In genomic region chr7:34812531-34813111, GRCm38 (mm10) we compare ENCODE assay signal across 9 mouse cellular contexts. TPM values are rescaled to one million over a fixed set of nuclear protein-coding genes. Genes with fewer than 3 reads are reported as not detected.
A peak's percentile ranks its signal among the peaks of the same experiment; 100 is the strongest.
DNase-seq lines count a peak whose midpoint lies in the region; ATAC-seq and TF ChIP-seq lines count a peak whose summit lies in the region.
"Had no signal": no experiment of that assay in that cellular context is flagged by ENCODE, and none has a peak within 500 bp of the region (broad histone marks: within the 10 kb centered on the region; RNA-seq: fewer than 3 reads in every experiment).

Gene Chst8, minus strand, starts transcription at chr7:34812711.

- TF ChIP-seq POLR2A in testis, adult 2 months (IDR thresholded peaks at IDR 0.05; ENCODE audit: control insufficient read depth, low read depth, low read length), result no peak

- no peak for TF ChIP-seq CTCF in midbrain, postnatal 0 days (IDR thresholded peaks at IDR 0.05)
- no peak for TF ChIP-seq CTCF in testis, adult 2 months (IDR thresholded peaks at IDR 0.05; ENCODE audit: control insufficient read depth, insufficient read depth, insufficient replicate concordance, low read depth, low read length)

- H3K9ac ChIP-seq in forebrain, embryonic 12.5 days, result peak within 1 kb of the TSS; percentile 50
- H3K9ac ChIP-seq in heart, embryonic 15.5 days, result peak within 1 kb of the TSS; percentile 46
- peak within 1 kb of the TSS; percentile 59 for H3K9ac ChIP-seq in midbrain, postnatal 0 days (replicated peaks; ENCODE audit: low read length, poor library complexity, severe bottlenecking)

- peak; percentile 66 to 70 for DNase-seq in urinary bladder, adult 18-20 months (ENCODE audit: low spot score in 2 of 2)
- no peak for DNase-seq in urinary bladder, postnatal 10 days (ENCODE audit: low spot score)
- DNase-seq in kidney, postnatal 10 days, result peak; percentile 90
- peak; percentile 62 for DNase-seq in liver
- DNase-seq in midbrain, postnatal 0 days (ENCODE audit: low spot score), result peak; percentile 50

- H3K27me3 ChIP-seq in forebrain, embryonic 12.5 days, result peaks cover 70% of the 10 kb centered on the region
- H3K27me3 ChIP-seq in heart, embryonic 15.5 days, result peaks cover 77% of the 10 kb centered on the region
- peaks cover 12% of the 10 kb centered on the region; the same call in 1 of the 2 replicates for H3K27me3 ChIP-seq in midbrain, postnatal 0 days (ENCODE audit: insufficient read depth, low read length)
- H3K27me3 ChIP-seq in testis, adult 2 months (ENCODE audit: control insufficient read depth, insufficient read depth, low read length), result no peaks in the 10 kb centered on the region

- H3K36me3 ChIP-seq in forebrain, embryonic 12.5 days (replicated peaks), result no peaks in the 10 kb centered on the region
- no peaks in the 10 kb centered on the region for H3K36me3 ChIP-seq in heart, embryonic 15.5 days
- H3K36me3 ChIP-seq in midbrain, postnatal 0 days (ENCODE audit: insufficient read depth, low read length), result no peaks in the 10 kb centered on the region
- H3K36me3 ChIP-seq in testis, adult 2 months (ENCODE audit: control insufficient read depth, insufficient read depth, low read length), result no peaks in the 10 kb centered on the region
- H3K36me3 ChIP-seq: G1E had no signal

- peak within 1 kb of the TSS; percentile 78 for H3K4me2 ChIP-seq in forebrain, embryonic 12.5 days
- H3K4me2 ChIP-seq in heart, embryonic 15.5 days, result peak within 1 kb of the TSS; percentile 96
- peak within 1 kb of the TSS; percentile 96 for H3K4me2 ChIP-seq in midbrain, postnatal 0 days (ENCODE audit: low read depth, low read length, poor library complexity, severe bottlenecking)

- ATAC-seq in forebrain, embryonic 12.5 days (ENCODE audit: low FRiP score), result peak; percentile 88
- peak; percentile 74 for ATAC-seq in heart, embryonic 15.5 days (replicated peaks; ENCODE audit: insufficient number of reproducible peaks, insufficient read depth, low FRiP score, low read depth)
- peak; percentile 32; the same call in 1 of the 2 replicates for ATAC-seq in midbrain, postnatal 0 days (ENCODE audit: low FRiP score)

- H3K4me1 ChIP-seq in forebrain, embryonic 12.5 days, result peaks cover 42% of the 10 kb centered on the region
- peaks cover 20% of the 10 kb centered on the region for H3K4me1 ChIP-seq in heart, embryonic 15.5 days (replicated peaks)
- 0 out of 2 replicates have a peak, but pooled peaks cover 3% of the 10 kb centered on the region for H3K4me1 ChIP-seq in midbrain, postnatal 0 days (ENCODE audit: insufficient read depth, low read length)
- H3K4me1 ChIP-seq in testis, adult 2 months (ENCODE audit: control insufficient read depth, insufficient read depth, low read length), result peaks cover 6% of the 10 kb centered on the region

- H3K4me3 ChIP-seq in forebrain, embryonic 12.5 days (replicated peaks), result peak within 1 kb of the TSS; percentile 51
- H3K4me3 ChIP-seq in heart, embryonic 15.5 days, result peak within 1 kb of the TSS; percentile 72
- H3K4me3 ChIP-seq in midbrain, postnatal 0 days (ENCODE audit: low read depth, low read length), result peak within 1 kb of the TSS; percentile 67
- peak within 1 kb of the TSS; percentile 51 for H3K4me3 ChIP-seq in testis, adult 2 months (ENCODE audit: control insufficient read depth, low read depth, low read length)

- peak within 1 kb of the TSS; percentile 14; the same call in 1 of the 2 replicates for H3K27ac ChIP-seq in forebrain, embryonic 12.5 days
- no peak within 1 kb of the TSS for H3K27ac ChIP-seq in heart, embryonic 15.5 days
- H3K27ac ChIP-seq in midbrain, postnatal 0 days (ENCODE audit: low read depth, low read length), result no peak within 1 kb of the TSS
- no peak within 1 kb of the TSS for H3K27ac ChIP-seq in testis, adult 2 months (ENCODE audit: control insufficient read depth, insufficient read depth, low read depth, low read length)

- no peaks in the 10 kb centered on the region for H3K9me3 ChIP-seq in forebrain, embryonic 12.5 days
- no peaks in the 10 kb centered on the region for H3K9me3 ChIP-seq in heart, embryonic 15.5 days (replicated peaks)
- no peaks in the 10 kb centered on the region for H3K9me3 ChIP-seq in midbrain, postnatal 0 days (ENCODE audit: low read length)

- WGBS in forebrain, embryonic 12.5 days, result under 1% methylated on average over 62 of the region's 65 CpGs
- under 1% methylated on average over 57 of the region's 65 CpGs for WGBS in heart, embryonic 15.5 days
- 0% methylated on average over 45 of the region's 65 CpGs for WGBS in midbrain, postnatal 0 days

RNA-seq across cellular contexts. Expression of gene Chst8, which starts in this region (rescaled TPM):
- 13.5 and 15.9 TPM in 2 replicates for polyA plus RNA-seq in forebrain, embryonic 12.5 days (2016; fragmentation: Nextera tagmentation; extraction: Ambion mirVana)
- 0.44 and 1.3 TPM in 2 replicates for polyA plus RNA-seq in heart, embryonic 15.5 days (2015; fragmentation: Nextera tagmentation; extraction: Ambion mirVana)
- 17.4 and 20.1 TPM in 2 replicates for total RNA-seq in midbrain, postnatal 0 days (2014; rRNA removed)
- polyA plus RNA-seq in midbrain, postnatal 0 days (2015; fragmentation: Nextera tagmentation; extraction: Ambion mirVana), result 13.5 and 16.2 TPM in 2 replicates
- 0.69 TPM in 1 of 2 replicates, not detected in the other for polyA plus RNA-seq in testis, adult 2 months (2012; rRNA removed)
- polyA plus RNA-seq: G1E had no signal

Comparison
In these comparisons a context has a peak if more than half of its experiments do, and no peak if none do; other contexts are left out.
1. ATAC-seq: peak in every context shown above with its lines; median percentile 88 in forebrain, embryonic 12.5 days; 74 in heart, embryonic 15.5 days; 32 in midbrain, postnatal 0 days.